Mouse (Mus musculus): ENCODE data around the gene Ppp1r32. TPM values are rescaled to one million over a fixed set of nuclear protein-coding genes. Genes with fewer than 3 reads are reported as not detected.

Ppp1r32 gene
- total RNA-seq, 2 experiments from 2014 or later, result 1.9 to 4.7 TPM

GRCm38 (mm10) chr19:10425484-10426270 is 57.1 kb downstream of the Ppp1r32 start:
- DNase-seq (ENCODE audit: low spot score in 2 of 2), result no peak

GRCm38 (mm10) chr19:10424751-10425150 is 58.0 kb downstream of the Ppp1r32 start:
- no peak for DNase-seq (ENCODE audit: low spot score in 2 of 2)

Other genes starting within 250 kb of the Ppp1r32 start
- gene Myrf, start 242.2 kb downstream of the Ppp1r32 start, total RNA-seq (2021), result 1 to 10 TPM; 8.0 to 9.5 TPM
- 100 to 1,000 TPM; 102 TPM for gene Dagla, start 178.1 kb downstream of the Ppp1r32 start, total RNA-seq (2021)
- gene Syt7, start 93.8 kb downstream of the Ppp1r32 start, total RNA-seq (2021), result 100 to 1,000 TPM; 210 to 226 TPM
- 10 to 100 TPM; 27.4 to 28.0 TPM for gene Lrrc10b, start 25.5 kb downstream of the Ppp1r32 start, total RNA-seq (2021)
- gene Cpsf7, start 42.3 kb upstream of the Ppp1r32 start, total RNA-seq (2021), result 10 to 100 TPM; 71.6 to 74.3 TPM
- 10 to 100 TPM; 52.6 to 53.3 TPM for gene Sdhaf2, start 43.2 kb upstream of the Ppp1r32 start, total RNA-seq (2021)
- 10 to 100 TPM; 12.3 to 13.0 TPM for gene Tmem216, start 73.3 kb upstream of the Ppp1r32 start, total RNA-seq (2021)
- gene Cyb561a3, start 94.2 kb upstream of the Ppp1r32 start, total RNA-seq (2021), result 10 to 100 TPM; 13.6 to 17.3 TPM
- 10 to 100 TPM; 11.7 to 15.3 TPM for gene Tmem138, start 94.4 kb upstream of the Ppp1r32 start, total RNA-seq (2021)
- 100 to 1,000 TPM; 196 to 215 TPM for gene Ddb1, start 122.4 kb upstream of the Ppp1r32 start, total RNA-seq (2021)
- gene Tkfc, start 122.7 kb upstream of the Ppp1r32 start, total RNA-seq (2021), result 10 to 100 TPM; 27.7 to 28.6 TPM
- 1 to 10 TPM; 1.0 to 2.3 TPM for gene Vwce, start 151.3 kb upstream of the Ppp1r32 start, total RNA-seq (2021)
- not detected for gene Pga5, start 195.1 kb upstream of the Ppp1r32 start, total RNA-seq (2021)
- 10 to 100 TPM; 24.6 to 26.9 TPM for gene Vps37c, start 205.8 kb upstream of the Ppp1r32 start, total RNA-seq (2021)

Data from layer of hippocampus, postnatal 10 days (tissue).